In genomic region chr2:101693577-101694215, GRCm38 (mm10) we compare ENCODE assay signal across 10 mouse cellular contexts. TPM values are rescaled to one million over a fixed set of nuclear protein-coding genes. Genes with fewer than 3 reads are reported as not detected.
DNase-seq lines count a peak whose midpoint lies in the region; ATAC-seq and TF ChIP-seq lines count a peak whose summit lies in the region.
"Had no signal": no experiment of that assay in that cellular context is flagged by ENCODE, and none has a peak within 500 bp of the region (broad histone marks: within the 10 kb centered on the region; RNA-seq: fewer than 3 reads in every experiment).

No protein-coding gene starts in this region.

- H3K36me3 ChIP-seq in intestine, embryonic 16.5 days (ENCODE audit: control insufficient read depth, insufficient read depth, low read length), result peaks cover 6% of the 10 kb centered on the region

- H3K4me3 ChIP-seq in lung, adult 2 months (replicated peaks; ENCODE audit: extremely low read depth, low read depth, low read length), result no peak overlapping the region
- H3K4me3 ChIP-seq in intestine, embryonic 16.5 days (ENCODE audit: low read length), result no peak overlapping the region
- H3K4me3 ChIP-seq: lung, embryonic 15.5 days had no signal

- no peak for DNase-seq in frontal cortex, postnatal 25 days (ENCODE audit: low spot score in 2 of 2)
- DNase-seq in lung, adult 2 months, result no peak
- DNase-seq in lung, adult 18-20 months, result no peak
- DNase-seq in ZHBTc4 (ENCODE audit: low read depth, low spot score), result peak; percentile 30
- DNase-seq in urinary bladder, adult 2 months (ENCODE audit: low spot score), result no peak
- no peak for DNase-seq in gastrocnemius, postnatal 36 days

- H3K4me1 ChIP-seq in lung, adult 2 months (ENCODE audit: control insufficient read depth, insufficient read depth, low read length), result no peaks in the 10 kb centered on the region
- H3K4me1 ChIP-seq in intestine, embryonic 16.5 days (ENCODE audit: control insufficient read depth, insufficient read depth, low read length), result no peaks in the 10 kb centered on the region
- H3K4me1 ChIP-seq: lung, embryonic 15.5 days had no signal

- 53% methylated on average over 5 of the region's 5 CpGs for WGBS in lung, adult 2 months
- WGBS in intestine, embryonic 16.5 days, result 59% methylated on average over 5 of the region's 5 CpGs

- peak; percentile 41; the same call in 1 of the 2 replicates for ATAC-seq in frontal cortex, adult (ENCODE audit: low TSS enrichment)
- peak; percentile 55; the same call in 1 of the 2 replicates for ATAC-seq in intestine, embryonic 16.5 days

- no peak for TF ChIP-seq POLR2A in lung, adult 2 months (IDR thresholded peaks at IDR 0.05; ENCODE audit: borderline replicate concordance, extremely low read depth, low read depth, low read length)

- H3K27me3 ChIP-seq in intestine, embryonic 16.5 days (replicated peaks; ENCODE audit: control insufficient read depth, insufficient read depth, low read length), result no peaks in the 10 kb centered on the region
- H3K27me3 ChIP-seq: lung, embryonic 15.5 days had no signal

- H3K27ac ChIP-seq in intestine, embryonic 16.5 days (ENCODE audit: low read length), result no peak overlapping the region
- H3K27ac ChIP-seq: lung, embryonic 15.5 days had no signal

- peak; percentile 36; the same call in 1 of the 2 replicates for TF ChIP-seq CTCF in lung, adult 2 months (IDR thresholded peaks at IDR 0.05; ENCODE audit: insufficient read depth, low read length)

- no peak overlapping the region for H3K4me2 ChIP-seq in intestine, embryonic 16.5 days (ENCODE audit: low read depth, low read length)
- H3K4me2 ChIP-seq: lung, embryonic 15.5 days had no signal

- no peak overlapping the region for H3K9ac ChIP-seq in intestine, embryonic 16.5 days (ENCODE audit: low read depth, low read length)
- H3K9ac ChIP-seq: lung, embryonic 15.5 days had no signal

- intact Hi-C loops in gastrocnemius, postnatal 36 days (cut with DNase I), result loop anchor here (2.0 kb wide), 1 partner anchor 177 kb away; no protein-coding TSS in a partner anchor

- no peaks in the 10 kb centered on the region for H3K9me3 ChIP-seq in intestine, embryonic 16.5 days (ENCODE audit: control insufficient read depth, low read length)
- H3K9me3 ChIP-seq: lung, embryonic 15.5 days had no signal

RNA-seq across cellular contexts. Expression of gene Traf6, which starts 15.5 kb away (rescaled TPM):
- polyA plus RNA-seq in lung, adult 2 months (2012; rRNA removed), result 9.7 and 12.5 TPM in 2 replicates
- 7.1 and 7.3 TPM in 2 replicates for polyA plus RNA-seq in intestine, embryonic 16.5 days (2015; fragmentation: Nextera tagmentation; extraction: Ambion mirVana)
- 11.5 and 12.0 TPM in 2 replicates for polyA plus RNA-seq in urinary bladder, adult 2 months (2012; rRNA removed)
- total RNA-seq in gastrocnemius, postnatal 36 days (2021), result 1 to 10 TPM; 7.9 to 9.2 TPM

RNA-seq across cellular contexts. Expression of gene B230118H07Rik, which starts 44.4 kb away (rescaled TPM):
- 1.5 and 3.3 TPM in 2 replicates for polyA plus RNA-seq in lung, adult 2 months (2012; rRNA removed)
- polyA plus RNA-seq in intestine, embryonic 16.5 days (2015; fragmentation: Nextera tagmentation; extraction: Ambion mirVana), result 46.4 and 49.2 TPM in 2 replicates
- polyA plus RNA-seq in urinary bladder, adult 2 months (2012; rRNA removed), result 44.8 and 54.1 TPM in 2 replicates
- total RNA-seq in gastrocnemius, postnatal 36 days (2021), result 10 to 100 TPM; 57.9 to 81.9 TPM

RNA-seq across cellular contexts. Expression of gene Rag1, which starts 44.4 kb away (rescaled TPM):
- polyA plus RNA-seq in lung, adult 2 months (2012; rRNA removed), result 0.02 TPM in 1 of 2 replicates, not detected in the other
- polyA plus RNA-seq in intestine, embryonic 16.5 days (2015; fragmentation: Nextera tagmentation; extraction: Ambion mirVana), result 0.01 and 0.04 TPM in 2 replicates
- not detected in 2 replicates for polyA plus RNA-seq in urinary bladder, adult 2 months (2012; rRNA removed)
- 1 to 10 TPM in 1 of 2 experiments, not detected in 1; 3.5 TPM for total RNA-seq in gastrocnemius, postnatal 36 days (2021)
- total RNA-seq: heart, adult 18-20 months had no signal

Comparison
In these comparisons a context has a peak if more than half of its experiments do, and no peak if none do; other contexts are left out.
1. RNA of gene B230118H07Rik, which starts 44.4 kb away (polyA plus RNA-seq): 46.4 to 49.2 TPM in intestine, embryonic 16.5 days and 44.8 to 54.1 TPM in urinary bladder, adult 2 months; 1.5 to 3.3 TPM in lung, adult 2 months; every median in the first group is over 10 times any median in the second.